10 mouse cellular contexts compared by ENCODE assay signal in genomic region chr17:29395381-29395780, GRCm38 (mm10). TPM values are rescaled to one million over a fixed set of nuclear protein-coding genes. Genes with fewer than 3 reads are reported as not detected.
A peak's percentile ranks its signal among the peaks of the same experiment; 100 is the strongest.
DNase-seq lines count a peak whose midpoint lies in the region; ATAC-seq and TF ChIP-seq lines count a peak whose summit lies in the region.
"Had no signal": no experiment of that assay in that cellular context is flagged by ENCODE, and none has a peak within 500 bp of the region (broad histone marks: within the 10 kb centered on the region; RNA-seq: fewer than 3 reads in every experiment).

No protein-coding gene starts in this region.

- H3K36me3 ChIP-seq in intestine, postnatal 0 days (ENCODE audit: control insufficient read depth, insufficient read depth): no peaks in the 10 kb centered on the region
- H3K36me3 ChIP-seq in hindbrain, embryonic 16.5 days (ENCODE audit: control insufficient read depth, insufficient read depth, low read length): no peaks in the 10 kb centered on the region
- H3K36me3 ChIP-seq: hindbrain, embryonic 15.5 days; neural tube, embryonic 12.5 days had no signal

- DNase-seq in A20 (ENCODE audit: low read depth, low spot score): peak; percentile 91
- peak; percentile 73 for DNase-seq in naive thymus-derived CD4-positive, alpha-beta T cell, adult 2 months (ENCODE audit: low read depth)
- no peak for DNase-seq in cerebellum, postnatal 4 days (ENCODE audit: low spot score in 2 of 2)
- no peak for DNase-seq in layer of hippocampus, adult 2 months (ENCODE audit: low spot score in 2 of 2)
- no peak for DNase-seq in adrenal gland, adult 18-20 months (ENCODE audit: low spot score in 2 of 2)

- TF ChIP-seq POLR2A in bone marrow, adult 2 months (IDR thresholded peaks at IDR 0.05; ENCODE audit: borderline replicate concordance, control insufficient read depth, low read depth, low read length): 0 out of 2 replicates have a peak, but pooled peaks have one; percentile 20

- H3K27me3 ChIP-seq in intestine, postnatal 0 days (replicated peaks; ENCODE audit: control insufficient read depth, insufficient read depth, low read length): no peaks in the 10 kb centered on the region
- H3K27me3 ChIP-seq in hindbrain, embryonic 16.5 days (replicated peaks; ENCODE audit: control insufficient read depth, insufficient read depth, low read length): no peaks in the 10 kb centered on the region; the same call in 1 of the 2 replicates
- H3K27me3 ChIP-seq: hindbrain, embryonic 15.5 days; neural tube, embryonic 12.5 days had no signal

- TF ChIP-seq CTCF in bone marrow, adult 2 months (IDR thresholded peaks at IDR 0.05; ENCODE audit: control insufficient read depth, insufficient read depth, low read length): no peak
- no peak for TF ChIP-seq CTCF in intestine, postnatal 0 days (IDR thresholded peaks at IDR 0.05; ENCODE audit: low read depth)
- TF ChIP-seq CTCF in layer of hippocampus, adult 2 months (conservative IDR thresholded peaks at IDR 0.05): no peak

- H3K4me3 ChIP-seq in bone marrow, adult 2 months (replicated peaks; ENCODE audit: control insufficient read depth, low read depth, low read length): peak overlapping the region; percentile 29
- H3K4me3 ChIP-seq in intestine, postnatal 0 days (ENCODE audit: low read depth, low read length): no peak overlapping the region
- H3K4me3 ChIP-seq in layer of hippocampus, adult 2 months: no peak overlapping the region
- no peak overlapping the region for H3K4me3 ChIP-seq in hindbrain, embryonic 16.5 days (ENCODE audit: low read length)
- H3K4me3 ChIP-seq: hindbrain, embryonic 15.5 days; neural tube, embryonic 12.5 days had no signal

- ATAC-seq in intestine, postnatal 0 days: peak; percentile 29
- ATAC-seq in hindbrain, embryonic 16.5 days: no peak

- H3K9ac ChIP-seq in intestine, postnatal 0 days (ENCODE audit: low read depth, low read length): peak overlapping the region; percentile 11; the same call in 1 of the 2 replicates
- no peak overlapping the region for H3K9ac ChIP-seq in hindbrain, embryonic 16.5 days (ENCODE audit: low read depth, low read length)
- H3K9ac ChIP-seq: hindbrain, embryonic 15.5 days; neural tube, embryonic 12.5 days had no signal

- no peaks in the 10 kb centered on the region for H3K9me3 ChIP-seq in intestine, postnatal 0 days (ENCODE audit: control insufficient read depth)
- H3K9me3 ChIP-seq in hindbrain, embryonic 16.5 days (ENCODE audit: control insufficient read depth, low read length): no peaks in the 10 kb centered on the region
- H3K9me3 ChIP-seq: hindbrain, embryonic 15.5 days; neural tube, embryonic 12.5 days had no signal

- no peak overlapping the region; the same call in 1 of the 2 replicates for H3K4me2 ChIP-seq in intestine, postnatal 0 days (replicated peaks; ENCODE audit: low read depth)
- H3K4me2 ChIP-seq in hindbrain, embryonic 16.5 days (ENCODE audit: low read length): no peak overlapping the region
- H3K4me2 ChIP-seq: hindbrain, embryonic 15.5 days; neural tube, embryonic 12.5 days had no signal

- peak overlapping the region; percentile 93 for H3K27ac ChIP-seq in bone marrow, adult 2 months (ENCODE audit: control insufficient read depth, insufficient read depth, low read depth, low read length, poor library complexity)
- peak overlapping the region; percentile 60 for H3K27ac ChIP-seq in intestine, postnatal 0 days (ENCODE audit: low read depth, low read length)
- H3K27ac ChIP-seq in layer of hippocampus, adult 2 months: no peak overlapping the region
- H3K27ac ChIP-seq in hindbrain, embryonic 16.5 days (ENCODE audit: low read depth, low read length): no peak overlapping the region
- H3K27ac ChIP-seq: hindbrain, embryonic 15.5 days; neural tube, embryonic 12.5 days had no signal

- WGBS in bone marrow, adult 2 months: 4% methylated on average over 7 of the region's 7 CpGs
- WGBS in intestine, postnatal 0 days: 40% methylated on average over 7 of the region's 7 CpGs
- 69% methylated on average over 7 of the region's 7 CpGs for WGBS in hindbrain, embryonic 16.5 days

- H3K4me1 ChIP-seq in bone marrow, adult 2 months (ENCODE audit: control insufficient read depth, insufficient read depth, low read length): peaks cover 17% of the 10 kb centered on the region
- H3K4me1 ChIP-seq in intestine, postnatal 0 days (replicated peaks; ENCODE audit: control insufficient read depth, insufficient read depth, low read length): peaks cover 9% of the 10 kb centered on the region
- peaks cover 12% of the 10 kb centered on the region for H3K4me1 ChIP-seq in hindbrain, embryonic 16.5 days (ENCODE audit: control insufficient read depth, insufficient read depth, low read depth, low read length)

RNA-seq across cellular contexts. Expression of gene Fgd2, which starts 34.7 kb away (rescaled TPM):
- 25.2 and 41.8 TPM in 2 replicates for polyA plus RNA-seq in bone marrow, adult 2 months (2011; ENCODE audit: insufficient read depth, insufficient read length, low replicate concordance, missing spikeins)
- 4.9 and 6.0 TPM in 2 replicates for polyA plus RNA-seq in intestine, postnatal 0 days (2015; fragmentation: Nextera tagmentation; extraction: Ambion mirVana)
- 1 to 10 TPM; 3.8 to 4.4 TPM for total RNA-seq in layer of hippocampus, adult 2 months (2021)
- 6.5 and 9.1 TPM in 2 replicates for polyA plus RNA-seq in hindbrain, embryonic 16.5 days (2015; fragmentation: Nextera tagmentation; extraction: Ambion mirVana)
- 1 to 10 TPM; 3.7 to 9.5 TPM for total RNA-seq in adrenal gland, adult 18-20 months (2021)

RNA-seq across cellular contexts. Expression of gene Mtch1, which starts 47.6 kb away (rescaled TPM):
- polyA plus RNA-seq in bone marrow, adult 2 months (2011; ENCODE audit: insufficient read depth, insufficient read length, low replicate concordance, missing spikeins): 111 and 170 TPM in 2 replicates
- polyA plus RNA-seq in intestine, postnatal 0 days (2015; fragmentation: Nextera tagmentation; extraction: Ambion mirVana): 139 and 143 TPM in 2 replicates
- 100 to 1,000 TPM; 587 to 618 TPM for total RNA-seq in layer of hippocampus, adult 2 months (2021)
- 328 and 463 TPM in 2 replicates for polyA plus RNA-seq in hindbrain, embryonic 16.5 days (2015; fragmentation: Nextera tagmentation; extraction: Ambion mirVana)
- 100 to 1,000 TPM; 252 to 293 TPM for total RNA-seq in adrenal gland, adult 18-20 months (2021)

Comparison
In these comparisons a context has a peak if more than half of its experiments do, and no peak if none do; other contexts are left out.
1. DNase-seq: peak in A20 (single experiment) and naive thymus-derived CD4-positive, alpha-beta T cell, adult 2 months (single experiment); none in cerebellum, postnatal 4 days (0 of 2), layer of hippocampus, adult 2 months (0 of 2) and adrenal gland, adult 18-20 months (0 of 2).
2. H3K27ac ChIP-seq: peak in bone marrow, adult 2 months (single experiment) and intestine, postnatal 0 days (single experiment); none in layer of hippocampus, adult 2 months (single experiment) and hindbrain, embryonic 16.5 days (single experiment).